In the genomic region with DNA sequence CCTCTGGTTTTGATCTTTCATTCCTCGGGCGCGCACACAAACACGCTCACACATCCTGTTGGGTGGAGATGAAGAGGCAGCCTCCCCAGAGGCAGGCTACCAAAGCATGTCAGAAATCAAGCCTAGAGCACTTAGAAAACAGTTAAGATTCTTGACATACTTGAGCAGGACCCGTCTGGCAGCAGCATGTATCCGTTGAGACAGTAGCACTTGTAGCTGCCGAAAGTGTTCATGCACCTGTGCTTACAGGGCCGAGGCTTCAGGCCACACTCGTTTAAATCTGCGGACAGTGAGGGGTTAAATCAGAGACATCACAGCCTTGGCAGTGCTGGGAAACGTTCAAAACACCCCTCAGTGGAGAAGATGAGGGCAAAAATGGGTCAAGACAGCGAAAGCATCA, we compare ENCODE assay signal across 19 mouse cellular contexts. TPM values are rescaled to one million over a fixed set of nuclear protein-coding genes. Genes with fewer than 3 reads are reported as not detected.
A peak's percentile ranks its signal among the peaks of the same experiment; 100 is the strongest.
DNase-seq lines count a peak whose midpoint lies in the region; ATAC-seq lines count a peak whose summit lies in the region.
"Had no signal": no experiment of that assay in that cellular context is flagged by ENCODE, and none has a peak within 500 bp of the region (broad histone marks: within the 10 kb centered on the region; RNA-seq: fewer than 3 reads in every experiment).

No protein-coding gene starts in this region.

- intact Hi-C loops in heart, postnatal 25 days (cut with DNase I) = no loop called here

- H3K4me1 ChIP-seq in heart, embryonic 13.5 days = peaks cover 25% of the 10 kb centered on the region
- no peaks in the 10 kb centered on the region for H3K4me1 ChIP-seq in midbrain, embryonic 11.5 days (ENCODE audit: control insufficient read depth, insufficient read depth, low read length)
- peaks cover 7% of the 10 kb centered on the region; the same call in 1 of the 2 replicates for H3K4me1 ChIP-seq in midbrain, embryonic 16.5 days (ENCODE audit: control insufficient read depth, insufficient read depth, low read length)
- no peaks in the 10 kb centered on the region; the same call in 1 of the 2 replicates for H3K4me1 ChIP-seq in embryonic facial prominence, embryonic 11.5 days (ENCODE audit: control insufficient read depth, insufficient read depth, low read length)
- H3K4me1 ChIP-seq: liver, embryonic 12.5 days had no signal

- DNase-seq in heart, postnatal 25 days (ENCODE audit: low spot score) = no peak
- DNase-seq in midbrain, embryonic 11.5 days (ENCODE audit: low spot score, missing footprints) = peak; percentile 66
- peak; percentile 30 for DNase-seq in embryonic facial prominence, embryonic 11.5 days (ENCODE audit: low spot score)
- DNase-seq in lung, postnatal 14 days = peak; percentile 14
- no peak for DNase-seq in thymus, adult 18-20 months
- no peak for DNase-seq in kidney, adult 11 months
- DNase-seq: adrenal gland, postnatal 25 days; cerebellum, adult 9-10 months; gastrocnemius, postnatal 10 days; layer of hippocampus, adult 9-11 months; right cerebral cortex, adult 18-20 months; thymus, postnatal 25 days had no signal

- no peaks in the 10 kb centered on the region for H3K9me3 ChIP-seq in heart, embryonic 13.5 days
- H3K9me3 ChIP-seq in midbrain, embryonic 11.5 days (ENCODE audit: control insufficient read depth, low read length) = no peaks in the 10 kb centered on the region
- no peaks in the 10 kb centered on the region for H3K9me3 ChIP-seq in midbrain, embryonic 16.5 days (replicated peaks; ENCODE audit: control insufficient read depth, low read length, poor library complexity, severe bottlenecking)
- H3K9me3 ChIP-seq in embryonic facial prominence, embryonic 11.5 days (replicated peaks; ENCODE audit: control insufficient read depth, low read length) = no peaks in the 10 kb centered on the region
- H3K9me3 ChIP-seq: liver, embryonic 12.5 days had no signal

- no peaks in the 10 kb centered on the region for H3K27me3 ChIP-seq in heart, embryonic 13.5 days (replicated peaks)
- H3K27me3 ChIP-seq in midbrain, embryonic 11.5 days (ENCODE audit: control insufficient read depth, insufficient read depth, low read length) = no peaks in the 10 kb centered on the region
- no peaks in the 10 kb centered on the region for H3K27me3 ChIP-seq in midbrain, embryonic 16.5 days (ENCODE audit: control insufficient read depth, insufficient read depth, low read depth, low read length)
- no peaks in the 10 kb centered on the region for H3K27me3 ChIP-seq in embryonic facial prominence, embryonic 11.5 days (ENCODE audit: control insufficient read depth, insufficient read depth, low read length)
- H3K27me3 ChIP-seq: liver, embryonic 12.5 days had no signal

- WGBS in heart, embryonic 13.5 days = 29% methylated on average over 12 of the region's 12 CpGs
- 76% methylated on average over 12 of the region's 12 CpGs for WGBS in midbrain, embryonic 11.5 days
- 63% methylated on average over 12 of the region's 12 CpGs for WGBS in midbrain, embryonic 16.5 days
- WGBS in embryonic facial prominence, embryonic 11.5 days = 50% methylated on average over 12 of the region's 12 CpGs

- H3K4me3 ChIP-seq in heart, embryonic 13.5 days = peak overlapping the region; percentile 23
- no peak overlapping the region for H3K4me3 ChIP-seq in midbrain, embryonic 11.5 days (ENCODE audit: low read depth, low read length)
- no peak overlapping the region for H3K4me3 ChIP-seq in midbrain, embryonic 16.5 days (ENCODE audit: low read depth, low read length)
- H3K4me3 ChIP-seq in embryonic facial prominence, embryonic 11.5 days (ENCODE audit: low read depth, low read length) = no peak overlapping the region
- H3K4me3 ChIP-seq: liver, embryonic 12.5 days; myocyte had no signal

- 0 out of 2 replicates have a peak overlapping the region, but pooled peaks have one; percentile 28 for H3K9ac ChIP-seq in heart, embryonic 13.5 days
- H3K9ac ChIP-seq in midbrain, embryonic 11.5 days (ENCODE audit: low read length) = no peak overlapping the region
- no peak overlapping the region for H3K9ac ChIP-seq in midbrain, embryonic 16.5 days (ENCODE audit: low read depth, low read length)
- H3K9ac ChIP-seq in embryonic facial prominence, embryonic 11.5 days (replicated peaks; ENCODE audit: low read length) = no peak overlapping the region
- H3K9ac ChIP-seq: liver, embryonic 12.5 days had no signal

- H3K4me2 ChIP-seq in heart, embryonic 13.5 days = peak overlapping the region; percentile 46
- no peak overlapping the region for H3K4me2 ChIP-seq in midbrain, embryonic 11.5 days
- H3K4me2 ChIP-seq in midbrain, embryonic 16.5 days (ENCODE audit: low read length) = no peak overlapping the region
- H3K4me2 ChIP-seq in embryonic facial prominence, embryonic 11.5 days (ENCODE audit: low read depth, low read length) = no peak overlapping the region
- H3K4me2 ChIP-seq: liver, embryonic 12.5 days had no signal

- H3K27ac ChIP-seq in heart, embryonic 13.5 days (replicated peaks) = no peak overlapping the region
- no peak overlapping the region for H3K27ac ChIP-seq in midbrain, embryonic 11.5 days (ENCODE audit: low read depth, low read length)
- H3K27ac ChIP-seq in midbrain, embryonic 16.5 days (ENCODE audit: low read length) = no peak overlapping the region
- no peak overlapping the region for H3K27ac ChIP-seq in embryonic facial prominence, embryonic 11.5 days (replicated peaks; ENCODE audit: low read depth, low read length)
- H3K27ac ChIP-seq: kidney, postnatal 0 days; liver, embryonic 12.5 days had no signal

- ATAC-seq in heart, embryonic 13.5 days (ENCODE audit: extremely low read depth, insufficient number of reproducible peaks, low FRiP score, low TSS enrichment) = no peak
- no peak for ATAC-seq in midbrain, embryonic 11.5 days (ENCODE audit: low FRiP score)
- no peak for ATAC-seq in midbrain, embryonic 16.5 days
- ATAC-seq in embryonic facial prominence, embryonic 11.5 days (replicated peaks; ENCODE audit: insufficient number of reproducible peaks, low FRiP score, low TSS enrichment, low read depth) = no peak
- ATAC-seq: liver, embryonic 12.5 days had no signal

- H3K36me3 ChIP-seq in heart, embryonic 13.5 days = peaks cover 1% of the 10 kb centered on the region; the same call in 1 of the 2 replicates
- no peaks in the 10 kb centered on the region for H3K36me3 ChIP-seq in midbrain, embryonic 11.5 days (ENCODE audit: control insufficient read depth, insufficient read depth, low read length)
- H3K36me3 ChIP-seq in midbrain, embryonic 16.5 days (ENCODE audit: control insufficient read depth, insufficient read depth, low read length) = no peaks in the 10 kb centered on the region
- no peaks in the 10 kb centered on the region for H3K36me3 ChIP-seq in embryonic facial prominence, embryonic 11.5 days (replicated peaks; ENCODE audit: control insufficient read depth, insufficient read depth, low read depth, low read length)
- H3K36me3 ChIP-seq: liver, embryonic 12.5 days had no signal

RNA-seq across cellular contexts. Expression of a gene that starts 40.4 kb away (rescaled TPM):
- polyA plus RNA-seq in heart, embryonic 13.5 days (2015; fragmentation: Nextera tagmentation; extraction: Ambion mirVana) = 21.8 and 25.6 TPM in 2 replicates
- 1 to 10 TPM; 2.7 to 4.6 TPM for total RNA-seq in heart, postnatal 25 days (2021)
- 7.6 and 7.9 TPM in 2 replicates for polyA plus RNA-seq in midbrain, embryonic 11.5 days (2014; fragmentation: Nextera tagmentation; extraction: Ambion mirVana)
- 25.5 and 33.0 TPM in 2 replicates for polyA plus RNA-seq in midbrain, embryonic 16.5 days (2015; fragmentation: Nextera tagmentation; extraction: Ambion mirVana)
- polyA plus RNA-seq in embryonic facial prominence, embryonic 11.5 days (2014; fragmentation: Nextera tagmentation; extraction: Ambion mirVana) = 15.2 and 18.0 TPM in 2 replicates
- total RNA-seq: megakaryocyte, adult 5-6 weeks; MEL had no signal

Comparison
In these comparisons a context has a peak if more than half of its experiments do, and no peak if none do; other contexts are left out.
1. DNase-seq: peak in midbrain, embryonic 11.5 days (single experiment), embryonic facial prominence, embryonic 11.5 days (single experiment) and lung, postnatal 14 days (single experiment); none in heart, postnatal 25 days (single experiment), thymus, adult 18-20 months (0 of 2) and kidney, adult 11 months (single experiment).